Mouse (Mus musculus) brain, embryonic 18.5 days (tissue): ENCODE data around the gene Sync.

Experiments
- DNase-seq: peaks from one replicate; pipeline ENCODE4 v3.0.0-alpha.2; 2012; ENCODE audit warnings: low read depth, low spot score

Sync gene

GRCm38 (mm10) chr4:129287472-129287981, at the start of gene Sync:
TSS of gene Sync (plus strand) at chr4:129287617.
- no peak for DNase-seq

- DNase-seq = no peak
Observed at GRCm38 (mm10) chr4:129237843-129238441, 49.5 kb upstream of the Sync start.

GRCm38 (mm10) chr4:129238579-129239016, 48.8 kb upstream of the Sync start:
- no peak for DNase-seq

DNA sequence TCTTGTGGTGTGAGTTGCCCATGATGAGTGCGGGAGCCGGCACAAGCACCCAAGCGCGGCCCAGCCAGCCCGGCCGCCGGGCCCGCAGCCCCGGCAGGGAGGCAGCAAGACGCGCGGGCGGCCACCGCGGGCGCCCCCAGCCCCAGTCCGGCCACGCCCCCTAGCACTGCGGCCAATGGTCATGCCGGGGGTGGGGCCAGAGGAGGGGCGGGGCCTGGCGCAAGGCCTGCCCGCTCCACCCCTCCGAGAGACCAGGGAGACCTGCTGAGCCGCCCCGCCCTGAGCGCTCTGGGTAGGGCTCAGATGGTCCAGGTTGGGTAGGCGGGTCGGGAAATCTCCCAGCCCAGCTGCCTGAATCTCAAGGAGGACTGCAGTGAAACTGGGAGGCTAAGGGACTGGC, 48.3 kb upstream of the Sync start:
- no peak for DNase-seq

- DNase-seq = no peak
Observed at GRCm38 (mm10) chr4:129241898-129242297, 45.5 kb upstream of the Sync start.

DNA sequence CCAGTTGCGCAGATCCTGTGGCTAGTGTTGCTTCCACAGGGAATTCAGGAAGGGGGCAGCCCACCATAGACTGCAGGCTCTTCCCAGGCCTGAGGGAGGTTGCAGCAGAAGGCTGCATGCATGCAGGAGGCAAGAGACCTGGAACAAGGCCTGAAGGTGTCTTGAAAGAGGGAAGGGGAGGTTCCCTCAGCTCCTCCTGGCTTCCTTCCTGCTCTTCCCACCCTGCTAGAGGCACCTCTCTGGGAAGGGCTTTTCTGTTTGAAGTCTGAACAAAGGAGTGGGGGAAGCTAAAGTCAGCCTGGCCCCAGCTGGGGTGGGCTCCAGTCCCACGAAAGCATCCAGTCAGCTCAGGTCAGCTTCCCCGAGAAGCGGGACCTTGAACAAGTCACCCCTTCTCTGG, 45.1 kb upstream of the Sync start:
- no peak for DNase-seq

DNA sequence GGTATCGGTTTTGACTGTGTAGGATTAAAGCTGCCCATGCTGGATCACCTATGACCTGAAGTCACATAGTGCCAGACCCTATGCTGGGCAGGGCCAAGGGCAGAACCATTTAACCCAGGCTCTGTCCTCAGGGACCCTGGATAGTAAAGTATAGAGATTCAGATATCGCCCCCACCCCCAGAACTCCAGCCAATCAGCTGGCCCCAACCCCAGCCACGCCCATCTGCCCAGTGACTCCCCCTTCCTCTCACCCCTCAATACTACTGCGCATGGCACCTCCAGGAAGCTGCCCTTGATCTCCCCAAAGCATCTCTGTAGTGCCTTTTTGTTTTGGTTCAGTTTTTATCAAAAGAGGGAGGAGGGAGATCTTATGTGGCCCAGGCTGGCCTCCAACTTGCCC, 44.7 kb upstream of the Sync start:
- DNase-seq = no peak

- DNase-seq = no peak
Observed at GRCm38 (mm10) chr4:129244802-129245201, 42.6 kb upstream of the Sync start.

GRCm38 (mm10) chr4:129246360-129247301, 40.8 kb upstream of the Sync start:
- no peak for DNase-seq

DNA sequence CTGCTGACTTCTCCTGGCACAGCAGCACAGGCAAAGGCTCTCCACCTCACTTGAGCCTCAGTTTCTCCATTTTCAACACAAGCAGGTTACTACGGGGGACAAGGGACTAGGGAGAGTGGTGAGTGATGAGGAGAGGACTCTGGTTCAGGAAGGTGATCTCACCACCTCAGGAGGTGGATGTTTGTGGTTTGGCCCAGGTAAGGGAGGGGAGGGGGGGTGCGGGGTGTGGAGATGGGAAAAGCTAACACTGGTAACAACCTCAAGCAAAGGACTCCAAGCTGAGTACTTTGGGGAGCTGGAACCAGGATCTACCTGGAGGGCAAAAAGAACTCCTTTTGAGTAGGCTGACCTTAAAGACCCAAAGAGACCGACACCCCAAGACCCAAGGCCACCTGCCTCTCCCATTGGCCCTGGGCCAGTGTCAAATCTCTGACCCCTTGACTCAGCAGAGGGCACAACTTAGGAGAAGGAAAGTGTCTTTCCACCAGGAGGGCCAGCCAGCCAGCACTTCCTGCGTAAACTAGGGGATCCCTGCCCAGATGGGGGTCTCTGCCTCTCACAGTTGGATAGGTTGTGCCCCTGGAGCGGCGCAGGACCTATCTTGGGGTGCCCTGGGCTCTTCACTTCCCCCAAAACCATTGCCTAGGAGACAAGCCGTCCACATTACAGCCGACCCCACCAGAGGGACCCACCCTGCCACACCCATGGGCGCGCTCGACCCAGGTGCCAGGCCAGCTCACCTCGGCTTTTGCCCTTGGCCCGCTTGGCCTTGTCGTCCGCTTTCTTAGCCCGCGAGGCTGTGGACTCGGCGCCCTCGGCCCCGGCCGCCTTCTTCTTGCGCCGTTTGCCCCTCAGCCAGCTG, 39.8 kb upstream of the Sync start:
- DNase-seq = no peak

DNA sequence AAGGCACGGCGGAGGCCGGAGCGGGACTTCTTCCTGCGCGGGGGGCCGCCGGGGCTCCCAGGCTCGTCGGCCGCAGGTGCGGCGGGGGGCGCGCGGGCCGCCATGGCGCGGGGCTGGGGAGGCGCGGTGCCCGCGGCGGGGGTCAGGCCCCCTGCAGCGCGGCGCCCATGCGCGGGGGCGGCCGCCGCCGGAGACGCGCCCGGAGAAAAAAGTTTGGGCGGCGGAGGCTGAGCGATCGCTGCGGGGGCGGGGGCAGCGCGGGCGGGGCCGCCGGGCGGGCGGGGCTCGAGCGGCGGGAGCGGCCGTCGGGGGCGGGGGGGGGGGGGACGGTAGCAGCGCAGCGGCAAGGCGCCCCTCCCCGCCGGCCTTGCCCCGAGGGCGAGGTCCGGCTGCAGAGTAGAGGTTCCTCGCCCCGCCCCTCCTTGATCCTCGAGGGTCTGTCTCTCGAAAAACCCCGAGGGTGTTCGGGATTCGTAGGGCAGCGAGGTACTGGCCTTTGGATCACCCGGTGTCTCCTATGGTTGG, 39.1 kb upstream of the Sync start:
- no peak for DNase-seq

DNA sequence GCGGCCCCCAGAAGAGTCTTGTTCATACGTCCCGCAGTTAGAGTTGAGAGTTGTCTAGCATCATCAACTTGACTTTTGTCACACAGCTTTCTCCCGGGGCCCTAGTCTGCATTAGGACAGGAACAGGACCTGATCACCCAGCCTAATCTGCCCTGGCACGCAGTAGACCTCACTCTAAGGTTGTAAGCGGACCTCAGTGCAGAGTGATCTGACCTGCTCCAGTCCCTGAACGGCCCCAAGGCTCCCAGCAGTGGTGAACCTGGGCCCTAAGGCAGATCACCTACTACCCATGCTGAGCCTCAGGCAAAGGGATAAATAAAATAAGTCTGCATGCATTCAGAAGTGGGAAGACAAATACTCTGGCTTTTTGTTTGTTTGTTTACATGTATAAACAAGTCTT, 38.1 kb upstream of the Sync start:
- DNase-seq = no peak

- DNase-seq = no peak
Observed at GRCm38 (mm10) chr4:129250759-129251481, 36.5 kb upstream of the Sync start.

DNA sequence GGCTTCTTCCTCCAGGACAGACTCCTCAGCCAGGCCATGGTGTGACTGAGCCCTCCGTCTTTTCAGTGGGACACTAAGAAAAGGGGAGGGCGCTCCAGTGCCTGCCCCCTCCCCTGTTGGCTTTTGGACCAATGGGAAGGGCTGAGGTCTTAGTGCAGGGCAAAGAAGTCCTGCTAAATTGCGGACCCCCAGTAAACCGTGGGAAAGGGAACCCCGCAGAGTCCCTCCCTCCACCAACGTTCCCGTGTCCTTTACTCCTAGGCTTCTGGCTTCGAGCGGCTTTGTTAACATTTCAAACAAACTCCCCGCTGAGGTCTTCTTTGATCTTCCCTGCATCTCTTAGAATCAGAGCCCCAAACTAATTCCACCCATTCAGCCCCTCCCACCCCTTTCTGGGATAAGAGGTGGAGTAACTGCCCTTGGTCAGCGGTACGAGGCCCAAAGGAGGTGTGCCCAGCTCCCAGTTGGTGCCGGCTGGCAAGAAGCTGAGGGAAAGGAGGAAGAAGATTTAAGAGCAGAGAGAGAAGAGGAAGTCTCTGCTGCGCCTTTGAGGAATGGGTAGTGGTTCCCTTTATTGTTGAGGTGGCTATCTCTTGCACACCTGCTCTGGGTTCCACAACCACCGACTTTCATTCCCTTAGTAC, 35.8 kb upstream of the Sync start:
- DNase-seq = no peak

- DNase-seq = no peak
Observed at GRCm38 (mm10) chr4:129252492-129252891, 34.9 kb upstream of the Sync start.

- DNase-seq = no peak
Observed at GRCm38 (mm10) chr4:129254571-129254970, 32.8 kb upstream of the Sync start.

- no peak for DNase-seq
Observed at GRCm38 (mm10) chr4:129256450-129257380, 30.7 kb upstream of the Sync start.

GRCm38 (mm10) chr4:129259101-129259500, 28.3 kb upstream of the Sync start:
- DNase-seq = no peak

DNA sequence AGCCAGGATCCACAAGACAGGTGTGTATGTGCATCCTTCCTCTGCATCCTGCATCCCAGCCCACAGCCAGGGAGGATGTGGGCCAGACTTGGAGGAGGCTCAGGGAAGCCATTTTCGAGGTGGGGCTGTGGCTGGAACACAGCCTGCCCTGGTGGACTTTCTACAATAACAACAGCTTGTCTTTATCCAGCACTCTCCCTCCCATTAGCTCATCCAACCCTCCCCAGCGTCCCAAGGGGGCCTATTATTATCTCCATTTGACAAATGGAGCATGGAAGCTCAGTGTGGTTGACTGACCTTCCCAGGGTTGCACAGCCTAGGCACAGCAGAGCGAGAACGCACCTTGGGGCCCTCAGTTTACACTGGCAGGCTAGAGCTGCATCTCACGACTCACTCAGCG, 26.7 kb upstream of the Sync start:
- DNase-seq = no peak
